Mouse (Mus musculus) ovary, postnatal 10 days (tissue): Measurements from ENCODE around the gene Cebpg.

Experiments
- DNase-seq: peaks from one replicate; pipeline ENCODE4 v3.0.0; 2022; ENCODE audit warnings: low spot score

Gene Cebpg

GRCm38 (mm10) chr7:35054286-35054685 is 2.1 kb downstream of the Cebpg start:
- no peak for DNase-seq

GRCm38 (mm10) chr7:35053161-35053560 is 3.2 kb downstream of the Cebpg start:
- DNase-seq = no peak

- no peak for DNase-seq
Measured at GRCm38 (mm10) chr7:35050540-35050939, 5.8 kb downstream of the Cebpg start.

GRCm38 (mm10) chr7:35046091-35046490 is 10.3 kb downstream of the Cebpg start:
- DNase-seq = no peak

- no peak for DNase-seq
Measured at GRCm38 (mm10) chr7:35044719-35045118, 11.7 kb downstream of the Cebpg start.

GRCm38 (mm10) chr7:35043266-35043817 is 13.0 kb downstream of the Cebpg start:
- DNase-seq = no peak

GRCm38 (mm10) chr7:35042759-35043217 is 13.6 kb downstream of the Cebpg start:
- DNase-seq = no peak

GRCm38 (mm10) chr7:35042209-35042554 is 14.2 kb downstream of the Cebpg start:
- no peak for DNase-seq

GRCm38 (mm10) chr7:35041286-35042208 is 14.8 kb downstream of the Cebpg start:
- no peak for DNase-seq

GRCm38 (mm10) chr7:35040176-35040972 is 16.0 kb downstream of the Cebpg start:
- DNase-seq = no peak

GRCm38 (mm10) chr7:35037408-35037807 is 19.0 kb downstream of the Cebpg start:
- no peak for DNase-seq

GRCm38 (mm10) chr7:35036266-35036731 is 20.1 kb downstream of the Cebpg start:
- DNase-seq = no peak

- no peak for DNase-seq
Measured at GRCm38 (mm10) chr7:35035565-35035964, 20.8 kb downstream of the Cebpg start.

- no peak for DNase-seq
Measured at GRCm38 (mm10) chr7:35035141-35035553, 21.2 kb downstream of the Cebpg start.

GRCm38 (mm10) chr7:35030567-35030966 is 25.8 kb downstream of the Cebpg start:
- DNase-seq = no peak

GRCm38 (mm10) chr7:35029648-35030047 is 26.7 kb downstream of the Cebpg start:
- no peak for DNase-seq

- DNase-seq = no peak
Measured at GRCm38 (mm10) chr7:35029228-35029627, 27.1 kb downstream of the Cebpg start.

GRCm38 (mm10) chr7:35028559-35028958 is 27.8 kb downstream of the Cebpg start:
- DNase-seq = no peak

- no peak for DNase-seq
Measured at GRCm38 (mm10) chr7:35027801-35028420, 28.5 kb downstream of the Cebpg start.

GRCm38 (mm10) chr7:35026838-35027291 is 29.5 kb downstream of the Cebpg start:
- DNase-seq = no peak

- no peak for DNase-seq
Measured at GRCm38 (mm10) chr7:35026276-35026630, 30.1 kb downstream of the Cebpg start.
